Mouse (Mus musculus) thymus, postnatal 0 days (tissue): ENCODE results near the gene Hint1. TPM values are rescaled to one million over a fixed set of nuclear protein-coding genes. Genes with fewer than 3 reads are reported as not detected.

Experiments used
- polyA plus RNA-seq: library from polyadenylated mRNA; unstranded; fragments of >200 nt; fragmentation: Nextera tagmentation; extraction: Ambion mirVana; gene quantifications from 2 replicates; pipeline ENCODE4 v1.2.1, GENCODE M21; 2015

The Hint1 gene
- polyA plus RNA-seq, 1 experiment from 2014 or later, result 767 TPM

Other genes with a start within 250 kb of the Hint1 start
- gene Cdc42se2, start 78.7 kb upstream of the Hint1 start, polyA plus RNA-seq, result 144 and 158 TPM in 2 replicates
- gene Lyrm7, start 5.5 kb upstream of the Hint1 start, polyA plus RNA-seq, result 18.5 and 23.7 TPM in 2 replicates
- 17.0 and 20.4 TPM in 2 replicates for gene Gpx3, start 36.1 kb downstream of the Hint1 start, polyA plus RNA-seq
- 40.6 and 40.8 TPM in 2 replicates for gene Tnip1, start 96.5 kb downstream of the Hint1 start, polyA plus RNA-seq
- 131 TPM in 2 replicates for gene Anxa6, start 167.1 kb downstream of the Hint1 start, polyA plus RNA-seq
- gene Ccdc69, start 211.7 kb downstream of the Hint1 start, polyA plus RNA-seq, result 25.4 and 26.8 TPM in 2 replicates
- 27.4 and 30.4 TPM in 2 replicates for gene Gm2a, start 231.7 kb downstream of the Hint1 start, polyA plus RNA-seq